ENCODE assay signal across 8 mouse cellular contexts in the genomic region with DNA sequence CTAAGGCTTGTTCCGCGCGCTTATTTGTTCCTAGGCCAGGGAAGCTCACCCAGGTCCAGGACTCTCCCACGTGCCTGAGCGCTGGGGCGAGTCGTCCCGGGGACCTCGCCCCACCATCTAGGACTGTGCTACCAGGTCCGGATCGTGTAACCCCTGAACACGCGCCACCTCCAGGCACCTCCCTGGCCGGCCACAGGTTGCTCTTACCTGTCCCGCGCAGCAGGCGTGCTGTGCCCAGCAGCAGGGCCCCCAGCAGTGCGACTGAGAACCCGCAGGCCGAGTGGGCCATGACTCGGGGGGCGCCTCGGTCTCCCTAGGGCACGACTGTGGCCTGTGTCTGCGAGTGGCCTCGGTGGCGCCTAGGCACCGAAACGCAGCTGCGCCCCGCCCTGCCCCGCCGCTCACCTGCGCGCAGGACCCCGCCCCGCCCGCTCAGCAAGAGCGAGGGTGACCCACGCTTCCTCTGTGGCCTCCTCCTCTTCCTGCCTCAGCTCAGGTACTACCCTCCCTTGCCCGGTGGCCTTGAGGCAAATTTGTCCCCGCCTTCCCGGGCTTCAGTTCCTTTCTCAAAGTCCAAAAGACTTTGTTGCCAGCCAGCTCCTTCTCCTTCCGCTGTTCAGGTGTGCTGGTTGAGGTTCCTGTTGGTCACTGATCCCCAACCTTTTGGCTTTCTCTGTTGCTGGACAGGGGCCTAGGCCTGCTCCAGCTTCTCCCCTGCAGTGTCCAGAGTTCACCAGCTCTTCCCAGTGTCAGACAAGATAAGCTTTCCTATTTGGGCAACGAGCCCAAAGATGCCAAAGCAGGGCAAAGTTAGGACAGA. TPM values are rescaled to one million over a fixed set of nuclear protein-coding genes. Genes with fewer than 3 reads are reported as not detected.
DNase-seq lines count a peak whose midpoint lies in the region; ATAC-seq and TF ChIP-seq lines count a peak whose summit lies in the region.

Cdcp1 (minus strand) TSS at position 418 of the 820 bp plus-strand sequence.

- ATAC-seq in hindbrain, embryonic 12.5 days (ENCODE audit: low FRiP score): no peak
- no peak for ATAC-seq in limb, embryonic 14.5 days (ENCODE audit: low FRiP score, low read depth)
- ATAC-seq in midbrain, embryonic 15.5 days (replicated peaks): no peak

- H3K9ac ChIP-seq in hindbrain, embryonic 12.5 days: 0 out of 2 replicates have a peak within 1 kb of the TSS, but pooled peaks have one; percentile 1
- peak within 1 kb of the TSS; percentile 46 for H3K9ac ChIP-seq in limb, embryonic 14.5 days (ENCODE audit: low read depth, low read length, severe bottlenecking)
- H3K9ac ChIP-seq in midbrain, embryonic 15.5 days: no peak within 1 kb of the TSS

- H3K4me1 ChIP-seq in hindbrain, embryonic 12.5 days: peaks cover 8% of the 10 kb centered on the region
- no peaks in the 10 kb centered on the region for H3K4me1 ChIP-seq in limb, embryonic 14.5 days (ENCODE audit: control insufficient read depth, insufficient read depth, low read length)
- H3K4me1 ChIP-seq in midbrain, embryonic 15.5 days: peaks cover 9% of the 10 kb centered on the region

- no peak within 1 kb of the TSS for H3K27ac ChIP-seq in hindbrain, embryonic 12.5 days
- H3K27ac ChIP-seq in limb, embryonic 14.5 days (replicated peaks; ENCODE audit: low read depth, low read length): no peak within 1 kb of the TSS
- H3K27ac ChIP-seq in midbrain, embryonic 15.5 days: no peak within 1 kb of the TSS

- peak; percentile 34 for DNase-seq in ovary, postnatal 36 days (ENCODE audit: low spot score)
- no peak for DNase-seq in ovary, postnatal 14 days (ENCODE audit: low spot score)
- DNase-seq in limb, embryonic 14.5 days (ENCODE audit: low spot score): no peak
- no peak for DNase-seq in frontal cortex, postnatal 36 days (ENCODE audit: low spot score in 2 of 2)
- no peak for DNase-seq in cerebellum, postnatal 25 days
- DNase-seq in right cerebral cortex, postnatal 4 days: no peak

- peaks cover 25% of the 10 kb centered on the region for H3K27me3 ChIP-seq in hindbrain, embryonic 12.5 days
- H3K27me3 ChIP-seq in limb, embryonic 14.5 days (ENCODE audit: control insufficient read depth, insufficient read depth, low read length): 0 out of 2 replicates have a peak, but pooled peaks cover 8% of the 10 kb centered on the region
- peaks cover 23% of the 10 kb centered on the region for H3K27me3 ChIP-seq in midbrain, embryonic 15.5 days (replicated peaks)

- no peak for TF ChIP-seq POLR2A in limb, embryonic 14.5 days (IDR thresholded peaks at IDR 0.05; ENCODE audit: borderline replicate concordance, extremely low read depth, insufficient read depth, insufficient read length)

- peak within 1 kb of the TSS; percentile 50 for H3K4me2 ChIP-seq in hindbrain, embryonic 12.5 days (replicated peaks)
- H3K4me2 ChIP-seq in limb, embryonic 14.5 days (replicated peaks; ENCODE audit: low read depth, low read length, severe bottlenecking): peak within 1 kb of the TSS; percentile 53
- H3K4me2 ChIP-seq in midbrain, embryonic 15.5 days: peak within 1 kb of the TSS; percentile 43

- no peaks in the 10 kb centered on the region for H3K36me3 ChIP-seq in hindbrain, embryonic 12.5 days
- no peaks in the 10 kb centered on the region for H3K36me3 ChIP-seq in limb, embryonic 14.5 days (ENCODE audit: control insufficient read depth, insufficient read depth, low read length)
- H3K36me3 ChIP-seq in midbrain, embryonic 15.5 days (replicated peaks): no peaks in the 10 kb centered on the region

- H3K9me3 ChIP-seq in hindbrain, embryonic 12.5 days (replicated peaks): no peaks in the 10 kb centered on the region
- H3K9me3 ChIP-seq in limb, embryonic 14.5 days (ENCODE audit: control insufficient read depth, low read length): no peaks in the 10 kb centered on the region
- H3K9me3 ChIP-seq in midbrain, embryonic 15.5 days: no peaks in the 10 kb centered on the region

- WGBS in hindbrain, embryonic 12.5 days: 6% methylated on average over 45 of the region's 45 CpGs
- WGBS in limb, embryonic 14.5 days: 6% methylated on average over 39 of the region's 45 CpGs
- WGBS in midbrain, embryonic 15.5 days: 8% methylated on average over 42 of the region's 45 CpGs

- H3K4me3 ChIP-seq in hindbrain, embryonic 12.5 days: peak within 1 kb of the TSS; percentile 26
- H3K4me3 ChIP-seq in limb, embryonic 14.5 days (replicated peaks; ENCODE audit: low read length): peak within 1 kb of the TSS; percentile 35
- peak within 1 kb of the TSS; percentile 24 for H3K4me3 ChIP-seq in midbrain, embryonic 15.5 days

RNA-seq across cellular contexts. Expression of gene Cdcp1, which starts in this region (rescaled TPM):
- 1.2 and 1.4 TPM in 2 replicates for polyA plus RNA-seq in hindbrain, embryonic 12.5 days (2016; fragmentation: Nextera tagmentation; extraction: Ambion mirVana)
- polyA plus RNA-seq in limb, embryonic 14.5 days (2012; rRNA removed): 6.1 and 7.1 TPM in 2 replicates
- 9.1 and 9.3 TPM in 2 replicates for polyA plus RNA-seq in limb, embryonic 14.5 days (2014; fragmentation: Nextera tagmentation; extraction: Ambion mirVana)
- 0.05 and 0.11 TPM in 2 replicates for polyA plus RNA-seq in midbrain, embryonic 15.5 days (2015; fragmentation: Nextera tagmentation; extraction: Ambion mirVana)
